Mouse (Mus musculus): ENCODE measurements around the gene Robo3. TPM values are rescaled to one million over a fixed set of nuclear protein-coding genes. Genes with fewer than 3 reads are reported as not detected.

Robo3 gene
- total and polyA plus RNA-seq, 3 experiments: 0.29 TPM; not detected in 2

GRCm38 (mm10) chr9:37393482-37394131 lies 39.4 kb downstream of the Robo3 start:
- no peak for DNase-seq
- Histone ChIP-seq H3K9ac (ENCODE audit: low read depth, low read length) (no peak overlapping the region), H3K4me3 (no peak overlapping the region), H3K27me3 (ENCODE audit: control insufficient read depth, insufficient read depth, low read length) (no peaks in the 10 kb centered on the region), H3K27ac (no peak overlapping the region), H3K79me2 (replicated peaks; ENCODE audit: control insufficient read depth, insufficient read depth, low read length) (no peaks in the 10 kb centered on the region), H3K36me3 (ENCODE audit: control insufficient read depth, insufficient read depth, low read length) (no peaks in the 10 kb centered on the region), H3K4me1 (ENCODE audit: control insufficient read depth, insufficient read depth, low read length) (no peaks in the 10 kb centered on the region)
- TF ChIP-seq EP300 (IDR thresholded peaks at IDR 0.05; ENCODE audit: insufficient read depth, low read depth, low read length) (no peak), POLR2A (IDR thresholded peaks at IDR 0.05; ENCODE audit: insufficient read depth, low read depth, low read length) (no peak), CTCF (IDR thresholded peaks at IDR 0.05) (no peak)
- intact Hi-C loops (cut with DNase I): no loop called here
- WGBS: 58% methylated on average over 8 of the region's 8 CpGs

GRCm38 (mm10) chr9:37392071-37392470 lies 41.0 kb downstream of the Robo3 start:
- Histone ChIP-seq H3K4me1 (ENCODE audit: control insufficient read depth, insufficient read depth, low read length) (no peaks in the 10 kb centered on the region), H3K4me3 (no peak overlapping the region), H3K9ac (ENCODE audit: low read depth, low read length) (no peak overlapping the region), H3K36me3 (ENCODE audit: control insufficient read depth, insufficient read depth, low read length) (no peaks in the 10 kb centered on the region), H3K27ac (no peak overlapping the region), H3K79me2 (replicated peaks; ENCODE audit: control insufficient read depth, insufficient read depth, low read length) (no peaks in the 10 kb centered on the region), H3K27me3 (ENCODE audit: control insufficient read depth, insufficient read depth, low read length) (no peaks in the 10 kb centered on the region; the same call in 1 of the 2 replicates)
- WGBS: 76% methylated on average over 2 of the region's 2 CpGs
- intact Hi-C loops (cut with DNase I): no loop called here
- no peak for TF ChIP-seq CTCF (IDR thresholded peaks at IDR 0.05)
- TF ChIP-seq POLR2A (IDR thresholded peaks at IDR 0.05; ENCODE audit: insufficient read depth, low read depth, low read length): no peak
- TF ChIP-seq EP300 (IDR thresholded peaks at IDR 0.05; ENCODE audit: insufficient read depth, low read depth, low read length): no peak
- no peak for DNase-seq

GRCm38 (mm10) chr9:37390891-37391290 lies 42.2 kb downstream of the Robo3 start:
- Histone ChIP-seq H3K4me3 (no peak overlapping the region), H3K9ac (ENCODE audit: low read depth, low read length) (no peak overlapping the region), H3K27me3 (ENCODE audit: control insufficient read depth, insufficient read depth, low read length) (no peaks in the 10 kb centered on the region; the same call in 1 of the 2 replicates), H3K27ac (no peak overlapping the region), H3K36me3 (ENCODE audit: control insufficient read depth, insufficient read depth, low read length) (no peaks in the 10 kb centered on the region), H3K79me2 (replicated peaks; ENCODE audit: control insufficient read depth, insufficient read depth, low read length) (no peaks in the 10 kb centered on the region), H3K4me1 (ENCODE audit: control insufficient read depth, insufficient read depth, low read length) (no peaks in the 10 kb centered on the region)
- 35% methylated on average over 2 of the region's 2 CpGs for WGBS
- intact Hi-C loops (cut with DNase I): no loop called here
- no peak for DNase-seq
- TF ChIP-seq POLR2A (IDR thresholded peaks at IDR 0.05; ENCODE audit: insufficient read depth, low read depth, low read length): no peak
- TF ChIP-seq CTCF (IDR thresholded peaks at IDR 0.05): no peak
- no peak for TF ChIP-seq EP300 (IDR thresholded peaks at IDR 0.05; ENCODE audit: insufficient read depth, low read depth, low read length)

DNA sequence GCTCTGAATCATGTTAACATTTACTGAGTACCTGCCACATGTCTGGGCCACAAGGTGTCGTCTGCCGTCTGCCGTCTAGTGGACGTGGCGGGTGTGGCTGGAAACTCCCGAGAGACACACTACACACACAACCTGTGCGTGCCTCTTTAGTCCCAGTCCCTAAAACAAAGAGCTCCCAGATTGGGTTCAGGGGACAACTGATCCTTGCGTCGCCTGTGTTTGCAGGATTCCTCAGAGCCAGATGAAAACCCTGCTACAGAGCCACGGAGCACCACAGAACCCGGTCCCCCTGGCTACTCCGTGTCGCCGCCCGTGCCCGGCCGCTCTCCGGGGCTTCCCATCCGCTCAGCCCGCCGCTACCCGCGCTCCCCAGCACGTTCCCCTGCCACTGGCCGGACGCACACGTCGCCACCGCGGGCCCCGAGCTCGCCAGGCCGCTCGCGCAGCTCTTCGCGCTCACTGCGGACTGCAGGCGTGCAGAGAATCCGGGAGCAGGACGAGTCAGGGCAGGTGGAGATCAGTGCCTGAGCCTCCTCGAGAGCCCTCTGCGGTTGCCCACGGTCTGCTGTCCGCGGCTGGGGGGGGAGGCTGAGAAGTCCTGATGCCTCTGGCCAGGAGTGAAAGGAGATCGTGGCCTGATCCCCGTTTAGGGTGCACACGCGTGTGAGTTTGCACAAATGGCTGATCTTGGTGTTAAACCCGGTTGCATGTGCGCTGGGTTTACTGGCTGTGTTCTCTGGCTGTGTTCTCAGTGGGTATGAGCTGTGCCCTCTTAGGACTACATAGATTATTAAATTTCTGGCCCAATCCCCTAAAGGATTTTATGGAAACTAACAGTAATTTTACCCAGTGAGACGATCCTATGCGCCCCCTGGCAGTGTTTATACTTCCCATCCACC lies 48.5 kb downstream of the Robo3 start:
- H3K9ac ChIP-seq (ENCODE audit: low read depth, low read length): peak overlapping the region; percentile 81
- 6% methylated on average over 54 of the region's 54 CpGs for WGBS
- peak; percentile 51 to 64 for DNase-seq
- TF ChIP-seq EP300 (IDR thresholded peaks at IDR 0.05; ENCODE audit: insufficient read depth, low read depth, low read length) (no peak), POLR2A (IDR thresholded peaks at IDR 0.05; ENCODE audit: insufficient read depth, low read depth, low read length) (peak; percentile 49), CTCF (IDR thresholded peaks at IDR 0.05) (peak; percentile 66)
- H3K27ac ChIP-seq: peak overlapping the region; percentile 79
- peak overlapping the region; percentile 56 for H3K4me3 ChIP-seq
- peaks cover 2% of the 10 kb centered on the region; the same call in 1 of the 2 replicates for H3K27me3 ChIP-seq (ENCODE audit: control insufficient read depth, insufficient read depth, low read length)
- H3K79me2 ChIP-seq (replicated peaks; ENCODE audit: control insufficient read depth, insufficient read depth, low read length): no peaks in the 10 kb centered on the region
- no peaks in the 10 kb centered on the region for H3K4me1 ChIP-seq (ENCODE audit: control insufficient read depth, insufficient read depth, low read length)
- intact Hi-C loops (cut with DNase I): loop anchor here (2.0 to 5.0 kb wide), 3 partner anchors 18 to 46 kb away; no protein-coding TSS in a partner anchor
- no peaks in the 10 kb centered on the region for H3K36me3 ChIP-seq (ENCODE audit: control insufficient read depth, insufficient read depth, low read length)

GRCm38 (mm10) chr9:37383161-37383560 lies 49.9 kb downstream of the Robo3 start:
- no peak overlapping the region for H3K4me3 ChIP-seq
- H3K27me3 ChIP-seq (ENCODE audit: control insufficient read depth, insufficient read depth, low read length): peaks cover 2% of the 10 kb centered on the region; the same call in 1 of the 2 replicates
- intact Hi-C loops (cut with DNase I): loop anchor here (5.0 kb wide), 1 partner anchor 39 kb away; no protein-coding TSS in a partner anchor
- TF ChIP-seq POLR2A (IDR thresholded peaks at IDR 0.05; ENCODE audit: insufficient read depth, low read depth, low read length) (no peak), EP300 (IDR thresholded peaks at IDR 0.05; ENCODE audit: insufficient read depth, low read depth, low read length) (no peak)
- H3K4me1 ChIP-seq (ENCODE audit: control insufficient read depth, insufficient read depth, low read length): no peaks in the 10 kb centered on the region
- WGBS: 92% methylated on average over 6 of the region's 6 CpGs
- no peak overlapping the region for H3K9ac ChIP-seq (ENCODE audit: low read depth, low read length)
- no peak overlapping the region for H3K27ac ChIP-seq
- H3K36me3 ChIP-seq (ENCODE audit: control insufficient read depth, insufficient read depth, low read length): no peaks in the 10 kb centered on the region
- H3K79me2 ChIP-seq (replicated peaks; ENCODE audit: control insufficient read depth, insufficient read depth, low read length): no peaks in the 10 kb centered on the region
- DNase-seq: no peak

Measured in heart, adult 2 months (tissue).